Mouse (Mus musculus): ENCODE measurements around the gene Cmtm2a. TPM values are rescaled to one million over a fixed set of nuclear protein-coding genes. Genes with fewer than 3 reads are reported as not detected.
"Not testable (repeated sequence)": the region's sequence is repeated elsewhere in the genome, so short reads cannot be mapped to it uniquely, and the experiment has no call there.

Cmtm2a gene
- not detected for total RNA-seq (2021)
- long read RNA-seq, experiment 1 = 0 reads
- long read RNA-seq, experiment 2 = 0 reads

- DNase-seq = not testable (repeated sequence)
Observed at GRCm38 (mm10) chr8:104293081-104293480, at the start of gene Cmtm2a. TSS of gene Cmtm2a (minus strand) at chr8:104293181.

- DNase-seq = no peak
Observed at GRCm38 (mm10) chr8:104342426-104342825, 49.4 kb upstream of the Cmtm2a start.

- DNase-seq = no peak
Observed at GRCm38 (mm10) chr8:104341678-104342077, 48.7 kb upstream of the Cmtm2a start.

- peak; percentile 78 for DNase-seq
Observed at GRCm38 (mm10) chr8:104341106-104341561, 48.2 kb upstream of the Cmtm2a start.

GRCm38 (mm10) chr8:104340233-104341105, 47.5 kb upstream of the Cmtm2a start:
- peak; percentile 78 for DNase-seq

GRCm38 (mm10) chr8:104339983-104340232, 46.9 kb upstream of the Cmtm2a start:
- DNase-seq = no peak

- peak; percentile 44 for DNase-seq
Observed at GRCm38 (mm10) chr8:104339229-104339982, 46.4 kb upstream of the Cmtm2a start, which contains the start of gene Cmtm3. TSS of gene Cmtm3 (plus strand) at chr8:104339410.

GRCm38 (mm10) chr8:104337890-104338289, 44.9 kb upstream of the Cmtm2a start:
- no peak for DNase-seq

GRCm38 (mm10) chr8:104336806-104337205, 43.8 kb upstream of the Cmtm2a start:
- no peak for DNase-seq

- no peak for DNase-seq
Observed at GRCm38 (mm10) chr8:104334196-104334595, 41.2 kb upstream of the Cmtm2a start.

GRCm38 (mm10) chr8:104333786-104334185, 40.8 kb upstream of the Cmtm2a start:
- no peak for DNase-seq

- no peak for DNase-seq
Observed at GRCm38 (mm10) chr8:104332665-104333631, 40.0 kb upstream of the Cmtm2a start.

- not testable (repeated sequence) for DNase-seq
Observed at GRCm38 (mm10) chr8:104321930-104322329, 28.9 kb upstream of the Cmtm2a start, which contains the start of gene Cmtm2b. TSS of gene Cmtm2b (plus strand) at chr8:104322230.

GRCm38 (mm10) chr8:104321267-104321666, 28.3 kb upstream of the Cmtm2a start, which contains the start of gene Gm11020:
TSS of gene Gm11020 (plus strand) at chr8:104321567.
- DNase-seq = not testable (repeated sequence)

- DNase-seq = no peak
Observed at GRCm38 (mm10) chr8:104313311-104313710, 20.3 kb upstream of the Cmtm2a start.

GRCm38 (mm10) chr8:104312023-104312422, 19.0 kb upstream of the Cmtm2a start:
- not testable (repeated sequence) for DNase-seq

GRCm38 (mm10) chr8:104309441-104310155, 16.6 kb upstream of the Cmtm2a start, which contains the start of the genes Gm45711 and Cmtm1:
TSS of gene Gm45711 (minus strand) at chr8:104310081.
TSS of gene Cmtm1 (minus strand) at chr8:104310145.
- DNase-seq = peak; percentile 83

- not testable (repeated sequence) for DNase-seq
Observed at GRCm38 (mm10) chr8:104308341-104308740, 15.4 kb upstream of the Cmtm2a start.

GRCm38 (mm10) chr8:104304962-104305361, 12.0 kb upstream of the Cmtm2a start:
- DNase-seq = no peak

- DNase-seq = not testable (repeated sequence)
Observed at GRCm38 (mm10) chr8:104302536-104302935, 9.6 kb upstream of the Cmtm2a start.

GRCm38 (mm10) chr8:104301577-104301976, 8.6 kb upstream of the Cmtm2a start:
- DNase-seq = peak; percentile 8
